Comparison of ENCODE assay signal across 21 mouse cellular contexts in the genomic region with DNA sequence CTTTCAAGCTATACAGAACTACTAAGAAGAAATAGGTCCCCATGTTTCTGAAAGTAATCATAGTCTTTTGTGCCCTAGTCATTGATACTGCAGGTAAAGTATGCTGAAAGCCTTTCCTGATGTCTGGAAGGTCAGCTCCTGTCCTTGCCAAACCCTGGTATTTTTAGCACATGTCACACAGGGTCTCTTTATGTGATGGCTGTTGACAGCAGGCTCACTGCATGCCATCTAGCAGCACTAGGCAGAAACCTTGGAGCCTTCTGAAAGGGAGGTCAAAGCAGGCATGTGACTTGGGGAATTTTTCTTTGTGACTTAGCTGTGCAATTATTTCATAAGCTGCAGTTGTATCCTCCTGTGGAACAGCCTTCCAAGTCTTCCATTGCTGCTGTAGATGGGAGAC.
DNase-seq lines count a peak whose midpoint lies in the region; ATAC-seq lines count a peak whose summit lies in the region.
"Had no signal": no experiment of that assay in that cellular context is flagged by ENCODE, and none has a peak within 500 bp of the region (broad histone marks: within the 10 kb centered on the region; RNA-seq: fewer than 3 reads in every experiment).

No protein-coding gene starts in this region.

- no peaks in the 10 kb centered on the region for H3K27me3 ChIP-seq in heart, embryonic 11.5 days (ENCODE audit: control insufficient read depth, insufficient read depth, low read length)
- no peaks in the 10 kb centered on the region for H3K27me3 ChIP-seq in heart, embryonic 15.5 days
- no peaks in the 10 kb centered on the region for H3K27me3 ChIP-seq in midbrain, embryonic 15.5 days (replicated peaks)
- H3K27me3 ChIP-seq in midbrain, embryonic 13.5 days: no peaks in the 10 kb centered on the region
- H3K27me3 ChIP-seq: hindbrain, embryonic 15.5 days; Patski had no signal

- DNase-seq in heart, adult 11 months: peak; percentile 91
- no peak for DNase-seq in heart, postnatal 25 days (ENCODE audit: low spot score)
- peak; percentile 14 for DNase-seq in heart, postnatal 4 days
- DNase-seq in MN1 (ENCODE audit: low spot score): no peak
- DNase-seq: adrenal gland, postnatal 14 days; cerebellum, adult 11-12 months; cerebellum, adult 9-10 months; cerebellum, postnatal 36 days; gastrocnemius, adult 2 months; gastrocnemius, postnatal 25 days; kidney, adult 2 months had no signal

- no peaks in the 10 kb centered on the region for H3K9me3 ChIP-seq in heart, embryonic 11.5 days (replicated peaks; ENCODE audit: control insufficient read depth, low read length)
- no peaks in the 10 kb centered on the region for H3K9me3 ChIP-seq in heart, embryonic 15.5 days (replicated peaks)
- no peaks in the 10 kb centered on the region for H3K9me3 ChIP-seq in midbrain, embryonic 15.5 days
- no peaks in the 10 kb centered on the region for H3K9me3 ChIP-seq in midbrain, embryonic 13.5 days
- H3K9me3 ChIP-seq: embryonic facial prominence, embryonic 10.5 days; hindbrain, embryonic 15.5 days had no signal

- H3K4me3 ChIP-seq in heart, embryonic 11.5 days (ENCODE audit: low read depth, low read length): no peak overlapping the region
- no peak overlapping the region for H3K4me3 ChIP-seq in heart, embryonic 15.5 days
- H3K4me3 ChIP-seq in midbrain, embryonic 15.5 days: no peak overlapping the region
- no peak overlapping the region for H3K4me3 ChIP-seq in midbrain, embryonic 13.5 days (replicated peaks)
- H3K4me3 ChIP-seq: embryonic facial prominence, embryonic 10.5 days; gastrocnemius, adult 2 months; hindbrain, embryonic 15.5 days had no signal

- H3K9ac ChIP-seq in heart, embryonic 11.5 days (ENCODE audit: low read depth, low read length): no peak overlapping the region
- H3K9ac ChIP-seq in heart, embryonic 15.5 days: no peak overlapping the region
- H3K9ac ChIP-seq in midbrain, embryonic 15.5 days: no peak overlapping the region
- H3K9ac ChIP-seq in midbrain, embryonic 13.5 days (replicated peaks): no peak overlapping the region
- H3K9ac ChIP-seq: hindbrain, embryonic 15.5 days had no signal

- H3K4me1 ChIP-seq in heart, embryonic 11.5 days (ENCODE audit: control insufficient read depth, insufficient read depth, low read length): no peaks in the 10 kb centered on the region
- H3K4me1 ChIP-seq in heart, embryonic 15.5 days (replicated peaks): 0 out of 2 replicates have a peak, but pooled peaks cover 6% of the 10 kb centered on the region
- H3K4me1 ChIP-seq in midbrain, embryonic 15.5 days: no peaks in the 10 kb centered on the region
- H3K4me1 ChIP-seq in midbrain, embryonic 13.5 days (replicated peaks): no peaks in the 10 kb centered on the region
- H3K4me1 ChIP-seq: embryonic facial prominence, embryonic 10.5 days; hindbrain, embryonic 15.5 days had no signal

- H3K36me3 ChIP-seq in heart, embryonic 11.5 days (ENCODE audit: control insufficient read depth, insufficient read depth, low read length): no peaks in the 10 kb centered on the region
- no peaks in the 10 kb centered on the region for H3K36me3 ChIP-seq in heart, embryonic 15.5 days
- no peaks in the 10 kb centered on the region for H3K36me3 ChIP-seq in midbrain, embryonic 15.5 days (replicated peaks)
- H3K36me3 ChIP-seq in midbrain, embryonic 13.5 days: no peaks in the 10 kb centered on the region
- H3K36me3 ChIP-seq: embryonic facial prominence, embryonic 10.5 days; hindbrain, embryonic 15.5 days had no signal

- peak overlapping the region; percentile 10; the same call in 1 of the 2 replicates for H3K27ac ChIP-seq in heart, embryonic 11.5 days (ENCODE audit: low read depth, low read length)
- peak overlapping the region; percentile 81 for H3K27ac ChIP-seq in heart, embryonic 15.5 days
- H3K27ac ChIP-seq in midbrain, embryonic 15.5 days: no peak overlapping the region
- no peak overlapping the region for H3K27ac ChIP-seq in midbrain, embryonic 13.5 days
- H3K27ac ChIP-seq: embryonic facial prominence, embryonic 10.5 days; gastrocnemius, adult 2 months; hindbrain, embryonic 15.5 days had no signal

- intact Hi-C loops in heart, postnatal 25 days (cut with DNase I): no loop called here

- peak; percentile 81 for ATAC-seq in heart, embryonic 11.5 days (replicated peaks; ENCODE audit: insufficient number of reproducible peaks, low FRiP score, low TSS enrichment)
- ATAC-seq in heart, embryonic 15.5 days (replicated peaks; ENCODE audit: insufficient number of reproducible peaks, insufficient read depth, low FRiP score, low read depth): peak; percentile 86; the same call in 1 of the 2 replicates
- no peak for ATAC-seq in midbrain, embryonic 15.5 days (replicated peaks)
- no peak for ATAC-seq in midbrain, embryonic 13.5 days
- ATAC-seq: activated CD4-positive, CD25-positive, alpha-beta regulatory T cell, adult 4 months; forebrain, embryonic 14.5 days; intestine, embryonic 16.5 days; Patski had no signal

- no peak overlapping the region for H3K4me2 ChIP-seq in heart, embryonic 11.5 days
- no peak overlapping the region for H3K4me2 ChIP-seq in heart, embryonic 15.5 days
- H3K4me2 ChIP-seq in midbrain, embryonic 15.5 days: no peak overlapping the region
- no peak overlapping the region for H3K4me2 ChIP-seq in midbrain, embryonic 13.5 days (replicated peaks)
- H3K4me2 ChIP-seq: hindbrain, embryonic 15.5 days had no signal

Comparison
In these comparisons a context has a peak if more than half of its experiments do, and no peak if none do; other contexts are left out.
1. DNase-seq: peak in heart, adult 11 months (single experiment) and heart, postnatal 4 days (single experiment); none in heart, postnatal 25 days (single experiment) and MN1 (single experiment).
2. ATAC-seq: peak in heart, embryonic 11.5 days (single experiment) and heart, embryonic 15.5 days (single experiment); none in midbrain, embryonic 15.5 days (single experiment) and midbrain, embryonic 13.5 days (single experiment).
3. H3K27ac ChIP-seq: peak in heart, embryonic 11.5 days (single experiment) and heart, embryonic 15.5 days (single experiment); none in midbrain, embryonic 15.5 days (single experiment) and midbrain, embryonic 13.5 days (single experiment).